Mouse (Mus musculus) cerebellum, adult 9-10 months (tissue): ENCODE results near the gene Ppara.
A peak's percentile ranks its signal among the peaks of the same experiment; 100 is the strongest.

Experiments
- DNase-seq: peaks from one replicate; pipeline ENCODE4 v3.0.0; 2022

Gene Ppara

DNA sequence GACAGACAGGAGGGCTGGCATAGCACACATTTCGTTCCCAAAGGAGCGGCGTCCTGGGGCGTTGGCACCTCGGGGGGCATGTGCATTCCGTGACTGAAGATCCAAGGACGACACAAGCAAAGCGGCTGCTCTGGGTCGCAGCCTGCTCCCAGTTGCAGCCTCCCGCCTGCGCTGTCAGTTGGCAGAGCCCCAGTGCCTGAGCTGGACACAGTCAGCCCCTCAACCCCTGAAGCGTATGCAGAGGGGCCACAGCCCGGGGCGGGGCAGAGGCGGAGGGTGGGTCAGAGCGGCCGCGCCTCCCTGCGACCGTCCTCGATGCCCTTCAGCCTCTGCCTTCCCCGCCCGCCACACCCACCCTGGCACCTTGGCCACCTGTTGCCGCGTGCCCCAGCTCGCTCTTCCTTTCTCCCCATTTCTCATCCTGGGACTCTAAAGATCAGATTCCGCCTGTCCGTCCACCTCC, at the start of gene Ppara:
TSS of gene Ppara (plus strand) at position 413 of the 463 bp plus-strand sequence.
- no peak for DNase-seq

DNA sequence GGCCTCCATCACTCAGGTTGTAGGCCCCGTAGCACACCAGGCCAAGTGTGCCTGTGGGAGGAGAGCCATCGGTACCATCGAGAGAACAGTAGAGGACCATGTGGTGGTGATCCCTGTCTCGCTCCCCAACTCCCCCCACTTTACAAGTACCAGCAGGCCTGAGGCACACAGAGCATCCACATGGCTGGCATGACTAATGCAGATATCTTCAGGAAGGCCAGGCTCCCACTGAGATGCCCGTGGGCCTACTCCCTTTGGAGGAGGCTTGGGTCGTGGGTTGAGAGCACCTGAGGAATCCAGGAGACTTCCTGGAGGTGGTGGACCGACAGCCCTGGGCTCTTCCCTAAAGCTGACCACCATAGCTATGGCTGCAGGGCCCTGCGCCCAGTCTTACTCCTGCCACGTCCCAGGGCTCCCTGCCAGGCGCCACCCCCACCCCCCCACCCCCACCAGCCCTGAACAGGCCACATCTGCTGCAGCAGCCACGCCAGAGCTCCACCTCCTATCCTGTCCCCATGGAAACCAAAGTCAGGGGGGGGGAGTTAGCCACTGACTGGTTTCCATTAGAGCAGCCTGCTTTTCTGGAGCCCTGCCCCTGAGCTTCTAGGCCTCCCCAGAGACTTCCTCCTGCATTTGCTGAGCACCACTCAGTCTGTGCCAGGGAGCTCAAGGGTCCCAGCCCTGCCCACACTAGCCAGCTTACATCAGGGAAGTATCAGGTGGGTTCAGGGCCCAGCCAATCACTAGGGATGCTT, 48.0 kb upstream of the Ppara start:
- peak; percentile 66 for DNase-seq

- peak; percentile 58 for DNase-seq
Measured at GRCm38 (mm10) chr15:85687630-85688410, 47.0 kb upstream of the Ppara start.

DNA sequence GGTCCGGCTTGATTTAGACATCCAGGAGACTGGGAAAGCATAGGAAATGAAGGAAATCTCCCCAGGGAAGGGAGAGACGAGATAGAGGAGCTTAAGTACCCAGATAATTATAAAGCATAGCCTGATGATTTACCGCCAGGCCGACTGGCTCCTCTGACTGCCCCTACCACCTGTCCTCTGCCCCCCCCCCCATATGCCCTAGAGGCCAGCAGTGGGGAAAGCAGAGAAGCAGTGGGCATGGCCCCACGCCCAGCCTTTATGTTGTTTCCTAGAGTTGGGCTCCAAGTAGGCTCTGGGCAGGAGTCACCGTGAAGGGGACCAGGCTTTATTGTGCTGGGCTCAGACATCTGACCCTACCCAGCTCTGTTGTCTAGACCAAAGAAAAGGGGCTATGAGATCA, 46.0 kb upstream of the Ppara start:
- peak; percentile 63 for DNase-seq

- no peak for DNase-seq
Measured at GRCm38 (mm10) chr15:85689523-85689922, 45.3 kb upstream of the Ppara start.

GRCm38 (mm10) chr15:85690058-85690457, 44.7 kb upstream of the Ppara start:
- DNase-seq, result no peak

- peak; percentile 63 for DNase-seq
Measured at GRCm38 (mm10) chr15:85690875-85691274, 43.9 kb upstream of the Ppara start.

DNA sequence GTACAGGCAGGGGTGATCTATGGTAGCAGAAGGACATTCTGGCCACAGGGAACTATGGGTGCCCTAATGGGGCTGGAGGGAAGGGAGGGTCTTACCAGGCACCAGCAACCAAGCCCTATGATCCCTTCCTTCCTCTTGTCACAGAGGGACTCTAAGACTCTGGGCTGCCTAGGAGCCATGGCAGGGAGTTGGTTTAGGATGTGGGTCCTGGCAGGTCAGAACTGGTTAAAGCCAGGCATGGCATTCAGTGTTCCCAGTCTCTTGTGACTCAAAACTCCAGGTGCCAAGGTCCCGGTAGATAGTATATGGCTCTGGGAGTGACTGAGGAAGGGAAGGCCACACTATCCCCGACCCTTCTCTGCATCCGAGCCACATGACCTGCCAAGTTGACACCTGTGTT, 41.7 kb upstream of the Ppara start:
- no peak for DNase-seq

- DNase-seq, result no peak
Measured at GRCm38 (mm10) chr15:85693819-85694218, 41.0 kb upstream of the Ppara start.

GRCm38 (mm10) chr15:85694379-85694778, 40.4 kb upstream of the Ppara start:
- DNase-seq, result no peak

DNA sequence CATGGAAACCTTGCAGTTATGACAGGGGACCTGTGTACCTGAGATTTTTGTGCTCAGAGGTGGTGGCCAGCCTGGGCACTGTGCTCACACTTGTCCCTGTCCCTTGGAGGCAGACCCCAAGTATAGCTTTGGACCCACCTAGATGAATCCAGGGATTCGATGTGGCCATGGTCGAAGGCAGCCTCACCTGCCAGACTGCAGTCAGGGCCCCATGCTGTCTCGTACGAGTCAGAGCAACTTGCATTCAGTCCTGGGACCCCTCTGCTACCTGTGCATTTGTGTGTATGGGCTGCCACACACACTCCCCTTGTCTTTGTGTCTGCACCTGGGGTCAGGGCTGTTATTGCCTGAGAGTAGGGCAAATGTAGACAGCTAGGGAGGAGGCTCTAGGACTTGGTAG, 39.5 kb upstream of the Ppara start:
- DNase-seq, result no peak

GRCm38 (mm10) chr15:85698345-85699034, 36.3 kb upstream of the Ppara start:
- peak; percentile 59 for DNase-seq

GRCm38 (mm10) chr15:85699452-85699851, 35.3 kb upstream of the Ppara start:
- peak; percentile 96 for DNase-seq

DNA sequence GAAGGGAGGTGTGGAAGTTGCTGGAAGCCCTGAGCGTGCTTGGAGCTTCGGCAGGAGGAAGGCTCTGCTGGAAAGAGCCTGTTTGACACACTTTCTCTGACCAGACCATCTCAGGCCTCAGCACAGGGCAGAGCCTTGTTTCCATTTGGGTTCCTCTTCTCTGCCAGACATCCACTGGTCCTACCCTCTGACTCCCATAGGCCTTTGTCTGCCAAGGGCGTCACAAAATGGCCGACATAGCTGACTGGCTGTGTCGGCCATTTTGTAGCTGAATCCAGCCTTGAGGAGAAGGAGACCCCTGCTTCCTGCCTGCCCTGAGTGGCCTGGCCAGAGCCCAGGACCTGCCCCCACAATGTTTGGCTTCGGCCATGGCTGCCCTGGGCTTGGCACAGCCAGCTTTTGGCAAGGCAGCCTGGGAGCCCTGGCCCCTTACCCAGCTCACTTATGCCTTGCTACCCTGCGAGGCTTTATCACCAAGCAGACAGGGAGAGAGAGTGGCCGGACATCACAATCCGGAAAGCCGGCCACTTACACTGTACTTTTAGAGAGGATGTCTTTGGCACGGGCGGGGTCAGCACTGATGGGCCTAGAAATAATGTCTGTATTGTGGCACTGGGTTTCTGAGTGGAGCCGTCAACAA, 34.8 kb upstream of the Ppara start:
- peak; percentile 69 for DNase-seq

- peak; percentile 44 for DNase-seq
Measured at GRCm38 (mm10) chr15:85700716-85701115, 34.1 kb upstream of the Ppara start.

DNA sequence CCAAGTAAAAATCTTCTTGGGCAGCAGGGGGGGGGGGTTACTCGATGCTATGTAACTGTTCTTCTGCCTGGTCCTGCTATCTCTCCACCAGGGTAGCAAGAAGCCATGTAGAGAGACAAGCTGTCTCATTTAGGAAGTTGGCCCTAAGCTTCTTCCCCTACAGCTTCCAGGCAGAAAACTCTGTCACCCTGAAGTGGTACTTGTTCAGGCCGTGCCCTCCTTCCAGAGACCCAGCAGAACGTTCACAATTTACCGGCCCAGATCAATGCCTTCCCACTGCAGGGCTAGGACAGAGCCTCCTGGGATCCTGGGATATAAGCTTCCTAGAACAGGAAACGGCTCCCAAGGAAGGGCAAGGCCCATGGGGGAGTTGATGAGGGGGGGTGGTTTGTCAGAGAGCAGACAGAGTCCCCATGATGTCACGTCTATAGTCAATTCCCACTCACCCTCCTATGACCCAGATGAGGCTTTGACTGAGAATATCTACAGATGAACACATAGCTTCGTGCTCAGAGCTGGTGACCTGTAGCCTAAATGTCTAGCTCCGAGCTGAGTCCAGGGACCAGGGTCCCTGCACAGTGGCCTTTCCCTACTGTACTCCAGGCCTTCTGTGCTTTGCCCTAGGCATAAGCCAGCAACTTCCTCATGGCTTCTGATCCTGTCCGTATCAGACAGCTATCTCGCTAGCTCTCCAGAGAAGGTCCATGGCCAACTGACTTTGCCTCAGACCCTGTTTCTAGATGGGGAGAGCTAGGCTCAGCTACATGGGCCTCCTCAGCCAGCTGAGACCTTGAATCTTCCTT, 33.5 kb upstream of the Ppara start:
- peak; percentile 55 for DNase-seq

GRCm38 (mm10) chr15:85702411-85702951, 32.3 kb upstream of the Ppara start:
- peak; percentile 94 for DNase-seq

GRCm38 (mm10) chr15:85703194-85703641, 31.6 kb upstream of the Ppara start:
- DNase-seq, result peak; percentile 88

GRCm38 (mm10) chr15:85703858-85704257, 30.9 kb upstream of the Ppara start:
- DNase-seq, result peak; percentile 53

DNA sequence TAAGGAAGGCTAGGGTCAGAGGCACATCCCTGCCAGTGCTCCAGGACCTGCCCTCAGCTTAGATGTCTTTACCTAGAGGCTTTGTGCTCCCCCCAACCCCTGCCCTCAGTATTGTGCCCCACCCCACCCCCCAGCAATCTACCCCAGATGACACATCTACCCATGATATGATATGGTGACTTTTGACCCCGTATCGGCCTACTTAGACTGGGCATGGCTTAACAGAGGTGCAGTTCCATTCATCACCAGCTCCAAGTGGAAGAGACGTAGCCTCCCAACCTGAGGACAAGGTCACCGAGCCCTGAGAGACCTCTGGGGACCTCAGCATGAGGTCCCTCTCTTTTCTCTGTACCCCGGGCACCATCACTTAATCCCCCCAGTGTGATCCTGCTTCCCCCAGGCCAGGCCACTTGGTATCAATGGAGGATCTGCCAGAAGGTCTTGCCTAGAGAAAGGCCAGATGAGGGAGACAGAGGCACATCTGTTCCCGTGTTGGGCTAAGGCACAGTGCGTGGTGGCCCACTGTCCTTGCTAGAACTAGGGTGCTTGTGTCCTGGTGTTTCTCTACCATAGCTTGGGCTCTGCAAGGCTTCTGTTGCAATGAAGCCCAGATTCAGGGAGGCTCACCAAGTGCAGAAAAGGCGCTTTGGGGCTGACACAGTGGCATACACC, 30.3 kb upstream of the Ppara start:
- DNase-seq, result peak; percentile 56

- DNase-seq, result no peak
Measured at GRCm38 (mm10) chr15:85705013-85705528, 29.7 kb upstream of the Ppara start.
